Mouse (Mus musculus): ENCODE measurements around the gene Morc2a. TPM values are rescaled to one million over a fixed set of nuclear protein-coding genes. Genes with fewer than 3 reads are reported as not detected.
A peak's percentile ranks its signal among the peaks of the same experiment; 100 is the strongest.

Morc2a gene
- polyA plus RNA-seq, 1 experiment from 2014 or later = 33.3 TPM

- no peaks in the 10 kb centered on the region for H3K9me3 ChIP-seq (replicated peaks)
- H3K9ac ChIP-seq = no peak overlapping the region
- H3K27me3 ChIP-seq (replicated peaks) = no peaks in the 10 kb centered on the region
- no peak overlapping the region for H3K27ac ChIP-seq (ENCODE audit: poor library complexity, severe bottlenecking)
- no peaks in the 10 kb centered on the region for H3K4me1 ChIP-seq (replicated peaks)
- ATAC-seq (ENCODE audit: insufficient number of reproducible peaks, low FRiP score) = no peak
- H3K4me2 ChIP-seq = no peak overlapping the region
- H3K4me3 ChIP-seq = no peak overlapping the region
- peaks cover 89% of the 10 kb centered on the region for H3K36me3 ChIP-seq
- 89% methylated on average over 5 of the region's 5 CpGs for WGBS
Measured at GRCm38 (mm10) chr11:3684723-3685430, 35.9 kb downstream of the Morc2a start.

- Histone ChIP-seq H3K4me3 (no peak overlapping the region), H3K36me3 (peaks cover 89% of the 10 kb centered on the region), H3K9me3 (replicated peaks) (no peaks in the 10 kb centered on the region), H3K4me1 (replicated peaks) (no peaks in the 10 kb centered on the region), H3K27ac (ENCODE audit: poor library complexity, severe bottlenecking) (no peak overlapping the region), H3K9ac (no peak overlapping the region), H3K27me3 (replicated peaks) (no peaks in the 10 kb centered on the region), H3K4me2 (no peak overlapping the region)
- 94% methylated on average over 8 of the region's 8 CpGs for WGBS
- no peak for ATAC-seq (ENCODE audit: insufficient number of reproducible peaks, low FRiP score)
Measured at GRCm38 (mm10) chr11:3685431-3685830, 36.4 kb downstream of the Morc2a start.

- 91% methylated on average over 2 of the region's 2 CpGs for WGBS
- no peak overlapping the region for H3K27ac ChIP-seq (ENCODE audit: poor library complexity, severe bottlenecking)
- H3K9me3 ChIP-seq (replicated peaks) = no peaks in the 10 kb centered on the region
- H3K9ac ChIP-seq = no peak overlapping the region
- peaks cover 90% of the 10 kb centered on the region for H3K36me3 ChIP-seq
- H3K4me3 ChIP-seq = no peak overlapping the region
- no peaks in the 10 kb centered on the region for H3K27me3 ChIP-seq (replicated peaks)
- H3K4me2 ChIP-seq = no peak overlapping the region
- no peak for ATAC-seq (ENCODE audit: insufficient number of reproducible peaks, low FRiP score)
- no peaks in the 10 kb centered on the region for H3K4me1 ChIP-seq (replicated peaks)
Measured at GRCm38 (mm10) chr11:3686318-3686717, 37.3 kb downstream of the Morc2a start.

- no peak overlapping the region for H3K4me2 ChIP-seq
- no peak for ATAC-seq (ENCODE audit: insufficient number of reproducible peaks, low FRiP score)
- H3K27me3 ChIP-seq (replicated peaks) = no peaks in the 10 kb centered on the region
- H3K9me3 ChIP-seq (replicated peaks) = no peaks in the 10 kb centered on the region
- H3K9ac ChIP-seq = no peak overlapping the region
- no peaks in the 10 kb centered on the region for H3K4me1 ChIP-seq (replicated peaks)
- no peak overlapping the region for H3K4me3 ChIP-seq
- H3K27ac ChIP-seq (ENCODE audit: poor library complexity, severe bottlenecking) = no peak overlapping the region
- peaks cover 91% of the 10 kb centered on the region for H3K36me3 ChIP-seq
- whole genome bisulfite sequencing = 88% methylated on average over 2 of the region's 2 CpGs
Measured at GRCm38 (mm10) chr11:3686885-3687284, 37.9 kb downstream of the Morc2a start.

- H3K9me3 ChIP-seq (replicated peaks) = no peaks in the 10 kb centered on the region
- no peak overlapping the region for H3K27ac ChIP-seq (ENCODE audit: poor library complexity, severe bottlenecking)
- no peak overlapping the region for H3K4me2 ChIP-seq
- no peak overlapping the region for H3K9ac ChIP-seq
- no peaks in the 10 kb centered on the region for H3K27me3 ChIP-seq (replicated peaks)
- WGBS = 91% methylated on average over 2 of the region's 2 CpGs
- no peak overlapping the region for H3K4me3 ChIP-seq
- peaks cover 70% of the 10 kb centered on the region for H3K36me3 ChIP-seq
- no peaks in the 10 kb centered on the region for H3K4me1 ChIP-seq (replicated peaks)
- ATAC-seq (ENCODE audit: insufficient number of reproducible peaks, low FRiP score) = no peak
Measured at GRCm38 (mm10) chr11:3691746-3692145, 42.8 kb downstream of the Morc2a start.

GRCm38 (mm10) chr11:3696086-3696616 is 47.2 kb downstream of the Morc2a start:
- 81% methylated on average over 5 of the region's 5 CpGs for WGBS
- no peak for ATAC-seq (ENCODE audit: insufficient number of reproducible peaks, low FRiP score)

GRCm38 (mm10) chr11:3697441-3697840 is 48.5 kb downstream of the Morc2a start:
- H3K36me3 ChIP-seq = peaks cover 15% of the 10 kb centered on the region
- 81% methylated on average over 3 of the region's 3 CpGs for WGBS
- no peak for ATAC-seq (ENCODE audit: insufficient number of reproducible peaks, low FRiP score)
- no peak overlapping the region for H3K27ac ChIP-seq (ENCODE audit: poor library complexity, severe bottlenecking)
- H3K27me3 ChIP-seq (replicated peaks) = no peaks in the 10 kb centered on the region
- no peak overlapping the region for H3K4me3 ChIP-seq
- H3K9ac ChIP-seq = no peak overlapping the region
- H3K9me3 ChIP-seq (replicated peaks) = no peaks in the 10 kb centered on the region
- H3K4me2 ChIP-seq = no peak overlapping the region
- H3K4me1 ChIP-seq (replicated peaks) = no peaks in the 10 kb centered on the region

More at GRCm38 (mm10) chr11:3696086-3696616, 47.2 kb downstream of the Morc2a start:
- Histone ChIP-seq H3K4me1 (replicated peaks) (no peaks in the 10 kb centered on the region), H3K36me3 (peaks cover 28% of the 10 kb centered on the region), H3K4me2 (no peak overlapping the region), H3K9me3 (replicated peaks) (no peaks in the 10 kb centered on the region), H3K27ac (ENCODE audit: poor library complexity, severe bottlenecking) (no peak overlapping the region), H3K4me3 (no peak overlapping the region), H3K27me3 (replicated peaks) (no peaks in the 10 kb centered on the region), H3K9ac (no peak overlapping the region)

- H3K9ac ChIP-seq = no peak overlapping the region
- no peak overlapping the region for H3K4me3 ChIP-seq
- peaks cover 12% of the 10 kb centered on the region for H3K27me3 ChIP-seq (replicated peaks)
- 60% methylated on average over 7 of the region's 7 CpGs for WGBS
- no peak overlapping the region for H3K27ac ChIP-seq (ENCODE audit: poor library complexity, severe bottlenecking)
- no peaks in the 10 kb centered on the region for H3K9me3 ChIP-seq (replicated peaks)
- H3K36me3 ChIP-seq = no peaks in the 10 kb centered on the region; the same call in 1 of the 2 replicates
- 0 out of 2 replicates have a peak, but pooled peaks cover 3% of the 10 kb centered on the region for H3K4me1 ChIP-seq (replicated peaks)
- no peak overlapping the region for H3K4me2 ChIP-seq
- ATAC-seq (ENCODE audit: insufficient number of reproducible peaks, low FRiP score) = no peak
Measured at GRCm38 (mm10) chr11:3703089-3703992, 54.4 kb downstream of the Morc2a start.

- Histone ChIP-seq H3K4me2 (no peak overlapping the region), H3K9ac (no peak overlapping the region), H3K4me1 (replicated peaks) (0 out of 2 replicates have a peak, but pooled peaks cover 3% of the 10 kb centered on the region), H3K27me3 (replicated peaks) (peaks cover 12% of the 10 kb centered on the region), H3K27ac (ENCODE audit: poor library complexity, severe bottlenecking) (no peak overlapping the region), H3K4me3 (no peak overlapping the region), H3K36me3 (no peaks in the 10 kb centered on the region; the same call in 1 of the 2 replicates), H3K9me3 (replicated peaks) (no peaks in the 10 kb centered on the region)
- ATAC-seq (ENCODE audit: insufficient number of reproducible peaks, low FRiP score) = 0 out of 2 replicates have a peak, but pooled peaks have one; percentile 23
- 75% methylated on average over 8 of the region's 8 CpGs for WGBS
Measured at GRCm38 (mm10) chr11:3704404-3704803, 55.4 kb downstream of the Morc2a start.

- peak; percentile 57 for ATAC-seq (ENCODE audit: insufficient number of reproducible peaks, low FRiP score)
- Histone ChIP-seq H3K27ac (ENCODE audit: poor library complexity, severe bottlenecking) (no peak overlapping the region), H3K27me3 (replicated peaks) (peaks cover 12% of the 10 kb centered on the region), H3K4me3 (no peak overlapping the region), H3K9ac (no peak overlapping the region), H3K9me3 (replicated peaks) (no peaks in the 10 kb centered on the region), H3K36me3 (no peaks in the 10 kb centered on the region), H3K4me2 (no peak overlapping the region), H3K4me1 (replicated peaks) (0 out of 2 replicates have a peak, but pooled peaks cover 3% of the 10 kb centered on the region)
- 63% methylated on average over 8 of the region's 8 CpGs for WGBS
Measured at GRCm38 (mm10) chr11:3707057-3707456, 58.1 kb downstream of the Morc2a start.

GRCm38 (mm10) chr11:3710203-3710602 is 61.2 kb downstream of the Morc2a start:
- H3K4me1 ChIP-seq (replicated peaks) = 0 out of 2 replicates have a peak, but pooled peaks cover 2% of the 10 kb centered on the region
- no peak for ATAC-seq (ENCODE audit: insufficient number of reproducible peaks, low FRiP score)
- no peak overlapping the region for H3K4me2 ChIP-seq
- no peaks in the 10 kb centered on the region for H3K9me3 ChIP-seq (replicated peaks)
- peaks cover 7% of the 10 kb centered on the region; the same call in 1 of the 2 replicates for H3K27me3 ChIP-seq (replicated peaks)
- WGBS = 60% methylated on average over 14 of the region's 14 CpGs
- no peak overlapping the region for H3K9ac ChIP-seq
- no peaks in the 10 kb centered on the region for H3K36me3 ChIP-seq
- no peak overlapping the region for H3K27ac ChIP-seq (ENCODE audit: poor library complexity, severe bottlenecking)
- no peak overlapping the region for H3K4me3 ChIP-seq

Data from heart, embryonic 12.5 days (tissue).